Comparison of ENCODE assay signal across 26 mouse cellular contexts in genomic region chr5:49675885-49676284, GRCm38 (mm10).
DNase-seq lines count a peak whose midpoint lies in the region; ATAC-seq and TF ChIP-seq lines count a peak whose summit lies in the region.
"Had no signal": no experiment of that assay in that cellular context is flagged by ENCODE, and none has a peak within 500 bp of the region (broad histone marks: within the 10 kb centered on the region; RNA-seq: fewer than 3 reads in every experiment).

No protein-coding gene starts in this region.

- TF ChIP-seq CTCF in forebrain, postnatal 0 days (IDR thresholded peaks at IDR 0.05; ENCODE audit: low read depth) = no peak
- TF ChIP-seq CTCF in brain, embryonic 14.5 days (IDR thresholded peaks at IDR 0.05; ENCODE audit: borderline replicate concordance, extremely low read depth, insufficient read depth, insufficient read length) = no peak

- no peak for TF ChIP-seq POLR2A in brain, embryonic 14.5 days (IDR thresholded peaks at IDR 0.05; ENCODE audit: borderline replicate concordance, extremely low read depth, insufficient read depth, insufficient read length, poor library complexity, severe bottlenecking)

- DNase-seq in forebrain, postnatal 0 days = peak; percentile 33
- DNase-seq in forebrain, embryonic 10.5 days (ENCODE audit: extremely low spot score, low spot score) = no peak
- DNase-seq in midbrain, embryonic 11.5 days (ENCODE audit: low spot score, missing footprints) = no peak
- peak; percentile 60 for DNase-seq in brain, embryonic 14.5 days (ENCODE audit: low read depth)
- peak; percentile 25 for DNase-seq in layer of hippocampus, adult 9-10 months (ENCODE audit: low spot score)
- DNase-seq in cerebellum, postnatal 14 days = no peak
- DNase-seq: adrenal gland, postnatal 10 days; cerebellum, adult 2 months; cerebellum, postnatal 25 days; gastrocnemius, postnatal 10 days; heart, postnatal 10 days; kidney, adult 11 months; kidney, postnatal 14 days; liver; lung, adult 2 months; lung, postnatal 10 days; thymus, postnatal 25 days had no signal

- H3K4me1 ChIP-seq in forebrain, postnatal 0 days (ENCODE audit: insufficient read depth) = peaks cover 6% of the 10 kb centered on the region; the same call in 1 of the 2 replicates
- H3K4me1 ChIP-seq in forebrain, embryonic 10.5 days = no peaks in the 10 kb centered on the region
- no peaks in the 10 kb centered on the region for H3K4me1 ChIP-seq in midbrain, embryonic 15.5 days
- no peaks in the 10 kb centered on the region for H3K4me1 ChIP-seq in midbrain, embryonic 11.5 days (ENCODE audit: control insufficient read depth, insufficient read depth, low read length)
- H3K4me1 ChIP-seq in hindbrain, embryonic 12.5 days = no peaks in the 10 kb centered on the region
- H3K4me1 ChIP-seq: embryonic facial prominence, embryonic 10.5 days; embryonic facial prominence, embryonic 15.5 days; heart, embryonic 13.5 days; hindbrain, embryonic 15.5 days had no signal

- WGBS in forebrain, postnatal 0 days = 45% methylated on average over 2 of the region's 2 CpGs
- WGBS in forebrain, embryonic 10.5 days = 79% methylated on average over 2 of the region's 2 CpGs
- 62% methylated on average over 2 of the region's 2 CpGs for WGBS in midbrain, embryonic 15.5 days
- 78% methylated on average over 2 of the region's 2 CpGs for WGBS in midbrain, embryonic 11.5 days
- WGBS in hindbrain, embryonic 12.5 days = 76% methylated on average over 2 of the region's 2 CpGs

- H3K4me3 ChIP-seq in forebrain, postnatal 0 days (ENCODE audit: low read depth, low read length) = no peak overlapping the region
- H3K4me3 ChIP-seq in forebrain, embryonic 10.5 days = no peak overlapping the region
- no peak overlapping the region for H3K4me3 ChIP-seq in midbrain, embryonic 15.5 days
- no peak overlapping the region for H3K4me3 ChIP-seq in midbrain, embryonic 11.5 days (ENCODE audit: low read depth, low read length)
- H3K4me3 ChIP-seq in hindbrain, embryonic 12.5 days = no peak overlapping the region
- H3K4me3 ChIP-seq: embryonic facial prominence, embryonic 10.5 days; embryonic facial prominence, embryonic 15.5 days; heart, embryonic 13.5 days; hindbrain, embryonic 15.5 days had no signal

- no peak overlapping the region for H3K9ac ChIP-seq in forebrain, postnatal 0 days
- no peak overlapping the region for H3K9ac ChIP-seq in midbrain, embryonic 15.5 days
- no peak overlapping the region for H3K9ac ChIP-seq in midbrain, embryonic 11.5 days (ENCODE audit: low read length)
- no peak overlapping the region for H3K9ac ChIP-seq in hindbrain, embryonic 12.5 days
- H3K9ac ChIP-seq: embryonic facial prominence, embryonic 15.5 days; heart, embryonic 13.5 days; hindbrain, embryonic 15.5 days; liver, embryonic 14.5 days had no signal

- H3K27me3 ChIP-seq in forebrain, postnatal 0 days (ENCODE audit: insufficient read depth, low read length) = no peaks in the 10 kb centered on the region
- no peaks in the 10 kb centered on the region for H3K27me3 ChIP-seq in forebrain, embryonic 10.5 days (ENCODE audit: poor library complexity, severe bottlenecking)
- H3K27me3 ChIP-seq in midbrain, embryonic 15.5 days (replicated peaks) = no peaks in the 10 kb centered on the region
- no peaks in the 10 kb centered on the region for H3K27me3 ChIP-seq in midbrain, embryonic 11.5 days (ENCODE audit: control insufficient read depth, insufficient read depth, low read length)
- H3K27me3 ChIP-seq in hindbrain, embryonic 12.5 days = no peaks in the 10 kb centered on the region
- H3K27me3 ChIP-seq: embryonic facial prominence, embryonic 15.5 days; heart, embryonic 13.5 days; hindbrain, embryonic 15.5 days had no signal

- no peak overlapping the region for H3K4me2 ChIP-seq in forebrain, postnatal 0 days (ENCODE audit: low read depth)
- no peak overlapping the region for H3K4me2 ChIP-seq in midbrain, embryonic 15.5 days
- no peak overlapping the region for H3K4me2 ChIP-seq in midbrain, embryonic 11.5 days
- no peak overlapping the region for H3K4me2 ChIP-seq in hindbrain, embryonic 12.5 days (replicated peaks)
- H3K4me2 ChIP-seq: embryonic facial prominence, embryonic 15.5 days; heart, embryonic 13.5 days; hindbrain, embryonic 15.5 days had no signal

- no peak overlapping the region for H3K27ac ChIP-seq in forebrain, postnatal 0 days (ENCODE audit: low read depth, low read length)
- H3K27ac ChIP-seq in forebrain, embryonic 10.5 days = no peak overlapping the region
- no peak overlapping the region for H3K27ac ChIP-seq in midbrain, embryonic 15.5 days
- H3K27ac ChIP-seq in midbrain, embryonic 11.5 days (ENCODE audit: low read depth, low read length) = no peak overlapping the region
- H3K27ac ChIP-seq in hindbrain, embryonic 12.5 days = no peak overlapping the region
- H3K27ac ChIP-seq: embryonic facial prominence, embryonic 10.5 days; embryonic facial prominence, embryonic 15.5 days; heart, embryonic 13.5 days; hindbrain, embryonic 15.5 days; liver, embryonic 14.5 days had no signal

- peak; percentile 63; the same call in 1 of the 2 replicates for ATAC-seq in forebrain, postnatal 0 days
- ATAC-seq in midbrain, embryonic 15.5 days (replicated peaks) = peak; percentile 70; the same call in 1 of the 2 replicates
- ATAC-seq in midbrain, embryonic 11.5 days (ENCODE audit: low FRiP score) = no peak
- no peak for ATAC-seq in hindbrain, embryonic 12.5 days (ENCODE audit: low FRiP score)
- ATAC-seq: inflammation-experienced regulatory T-cells, adult 6 months; Patski had no signal

- H3K36me3 ChIP-seq in forebrain, postnatal 0 days (ENCODE audit: insufficient read depth) = no peaks in the 10 kb centered on the region
- H3K36me3 ChIP-seq in forebrain, embryonic 10.5 days (replicated peaks) = no peaks in the 10 kb centered on the region
- no peaks in the 10 kb centered on the region for H3K36me3 ChIP-seq in midbrain, embryonic 15.5 days (replicated peaks)
- no peaks in the 10 kb centered on the region for H3K36me3 ChIP-seq in midbrain, embryonic 11.5 days (ENCODE audit: control insufficient read depth, insufficient read depth, low read length)
- H3K36me3 ChIP-seq in hindbrain, embryonic 12.5 days = no peaks in the 10 kb centered on the region
- H3K36me3 ChIP-seq: embryonic facial prominence, embryonic 10.5 days; embryonic facial prominence, embryonic 15.5 days; heart, embryonic 13.5 days; hindbrain, embryonic 15.5 days had no signal

- no peaks in the 10 kb centered on the region for H3K9me3 ChIP-seq in forebrain, postnatal 0 days (ENCODE audit: low read length)
- no peaks in the 10 kb centered on the region for H3K9me3 ChIP-seq in forebrain, embryonic 10.5 days
- no peaks in the 10 kb centered on the region for H3K9me3 ChIP-seq in midbrain, embryonic 15.5 days
- H3K9me3 ChIP-seq in midbrain, embryonic 11.5 days (ENCODE audit: control insufficient read depth, low read length) = no peaks in the 10 kb centered on the region
- H3K9me3 ChIP-seq in hindbrain, embryonic 12.5 days (replicated peaks) = no peaks in the 10 kb centered on the region
- H3K9me3 ChIP-seq: embryonic facial prominence, embryonic 10.5 days; embryonic facial prominence, embryonic 15.5 days; heart, embryonic 13.5 days; hindbrain, embryonic 15.5 days had no signal

Comparison
In these comparisons a context has a peak if more than half of its experiments do, and no peak if none do; other contexts are left out.
1. ATAC-seq: peak in forebrain, postnatal 0 days (single experiment) and midbrain, embryonic 15.5 days (single experiment); none in midbrain, embryonic 11.5 days (single experiment) and hindbrain, embryonic 12.5 days (single experiment).
2. DNase-seq: peak in forebrain, postnatal 0 days (single experiment), brain, embryonic 14.5 days (single experiment) and layer of hippocampus, adult 9-10 months (single experiment); none in forebrain, embryonic 10.5 days (single experiment), midbrain, embryonic 11.5 days (single experiment) and cerebellum, postnatal 14 days (0 of 2).